Mouse (Mus musculus): Measurements from ENCODE around the gene Nxn. TPM values are rescaled to one million over a fixed set of nuclear protein-coding genes. Genes with fewer than 3 reads are reported as not detected.

Nxn gene
- total and polyA plus RNA-seq, 3 experiments, result 52.8 to 54.3 (median 53.0) TPM

- no peaks in the 10 kb centered on the region for H3K79me2 ChIP-seq (ENCODE audit: control insufficient read depth, insufficient read depth, low read length, poor library complexity)
- TF ChIP-seq SIN3A (IDR thresholded peaks at IDR 0.05; ENCODE audit: low read length) (no peak), BHLHE40 (IDR thresholded peaks at IDR 0.05; ENCODE audit: borderline replicate concordance, low read depth, low read length) (no peak), ETS1 (IDR thresholded peaks at IDR 0.05; ENCODE audit: low read depth, low read length) (no peak), POLR2A (IDR thresholded peaks at IDR 0.05; ENCODE audit: control insufficient read depth in 1 of 2, insufficient read depth in 1 of 2, low read depth in 1 of 2, low read length in 2 of 2, poor library complexity in 1 of 2) (no peak), JUND (IDR thresholded peaks at IDR 0.05; ENCODE audit: low read depth, low read length) (no peak), MYC (IDR thresholded peaks at IDR 0.05; ENCODE audit: low read depth, low read length) (no peak), HCFC1 (IDR thresholded peaks at IDR 0.05; ENCODE audit: low read depth, low read length) (no peak), TCF12 (IDR thresholded peaks at IDR 0.05; ENCODE audit: low read depth, low read length) (no peak), MAFK (IDR thresholded peaks at IDR 0.05; ENCODE audit: borderline replicate concordance, low read depth, low read length) (no peak), ELF1 (IDR thresholded peaks at IDR 0.05; ENCODE audit: low read depth, low read length) (no peak), ZNF384 (IDR thresholded peaks at IDR 0.05; ENCODE audit: low read depth, low read length) (no peak)
- H3K27me3 ChIP-seq (ENCODE audit: control insufficient read depth in 1 of 2, insufficient read depth in 2 of 2, low read length in 2 of 2), result no peaks in the 10 kb centered on the region
- H3K36me3 ChIP-seq (ENCODE audit: control insufficient read depth in 1 of 2, insufficient read depth in 2 of 2, low read length in 2 of 2), result peaks cover 0 to under 1% of the 10 kb centered on the region in 2 experiments; a peak in 3 of 4 replicates
- H3K9me3 ChIP-seq (replicated peaks; ENCODE audit: insufficient read depth, low read length), result no peaks in the 10 kb centered on the region
- no peak overlapping the region for H3K9ac ChIP-seq (ENCODE audit: control insufficient read depth, low read depth, low read length, poor library complexity, severe bottlenecking)
- no peak for DNase-seq (ENCODE audit: low read depth, low spot score)
- no peak overlapping the region for H3K27ac ChIP-seq (ENCODE audit: control insufficient read depth, low read depth, low read length)
- no peak overlapping the region for H3K4me3 ChIP-seq (ENCODE audit: control insufficient read depth in 1 of 2, insufficient read depth in 1 of 2, low read depth in 2 of 2, low read length in 2 of 2)
- no peaks in the 10 kb centered on the region; a peak in 1 of 4 replicates for H3K4me1 ChIP-seq (ENCODE audit: control insufficient read depth in 1 of 2, insufficient read depth in 2 of 2, low read length in 2 of 2)
These were observed 98.1 kb downstream of the Nxn start for GRCm38 (mm10) chr11:76300862-76301261.

GRCm38 (mm10) chr11:76298457-76299000, 100.4 kb downstream of the Nxn start:
- Histone ChIP-seq H3K36me3 (ENCODE audit: control insufficient read depth in 1 of 2, insufficient read depth in 2 of 2, low read length in 2 of 2) (peaks cover 0 to 1% of the 10 kb centered on the region in 2 experiments; a peak in 2 of 4 replicates), H3K9ac (ENCODE audit: control insufficient read depth, low read depth, low read length, poor library complexity, severe bottlenecking) (no peak overlapping the region), H3K4me1 (ENCODE audit: control insufficient read depth in 1 of 2, insufficient read depth in 2 of 2, low read length in 2 of 2) (peaks cover 0 to 3% of the 10 kb centered on the region in 2 experiments; a peak in 1 of 4 replicates), H3K27ac (ENCODE audit: control insufficient read depth, low read depth, low read length) (no peak overlapping the region), H3K79me2 (ENCODE audit: control insufficient read depth, insufficient read depth, low read length, poor library complexity) (no peaks in the 10 kb centered on the region), H3K4me3 (ENCODE audit: control insufficient read depth in 1 of 2, insufficient read depth in 1 of 2, low read depth in 2 of 2, low read length in 2 of 2) (no peak overlapping the region), H3K27me3 (ENCODE audit: control insufficient read depth in 1 of 2, insufficient read depth in 2 of 2, low read length in 2 of 2) (no peaks in the 10 kb centered on the region), H3K9me3 (replicated peaks; ENCODE audit: insufficient read depth, low read length) (no peaks in the 10 kb centered on the region)
- DNase-seq (ENCODE audit: low read depth, low spot score), result no peak
- TF ChIP-seq USF2 (IDR thresholded peaks at IDR 0.05; ENCODE audit: borderline replicate concordance in 1 of 2, insufficient read depth in 1 of 2, low read depth in 1 of 2, low read length in 2 of 2), result no peak
- peak in 2 of 3 experiments; percentile 26 to 31; a peak in 2 of 6 replicates for TF ChIP-seq CTCF (IDR thresholded peaks at IDR 0.05 in 2 of 3, conservative IDR thresholded peaks at IDR 0.05 in 1 of 3; ENCODE audit: control insufficient read depth in 1 of 3, insufficient read depth in 1 of 3, low read depth in 2 of 3, low read length in 3 of 3, poor library complexity in 1 of 3, severe bottlenecking in 1 of 3)
- no peak for TF ChIP-seq ZKSCAN1 (IDR thresholded peaks at IDR 0.05; ENCODE audit: low read depth, low read length)
- peak; percentile 29; the same call in 1 of the 2 replicates for TF ChIP-seq SMC3 (IDR thresholded peaks at IDR 0.05; ENCODE audit: low read depth, low read length)
- TF ChIP-seq TBP (IDR thresholded peaks at IDR 0.05; ENCODE audit: low read depth, low read length), result no peak
